Mouse (Mus musculus) erythroid progenitor cell, adult 5-6 weeks (primary cell): ENCODE measurements around the gene Trp53bp2. TPM values are rescaled to one million over a fixed set of nuclear protein-coding genes. Genes with fewer than 3 reads are reported as not detected.

Source experiments
- ATAC-seq: replicated peaks from 2 replicates; pipeline ENCODE4 v1.8.0; 2016; ENCODE audit warnings: moderate number of reproducible peaks, mild to moderate bottlenecking, moderate TSS enrichment, inconsistent platforms; ENCODE audit not compliant: poor library complexity, low FRiP score, severe bottlenecking
- total RNA-seq, 2 experiments: library from RNA; stranded (forward) in 1 of 2; stranded (reverse) in 1 of 2; fragments of 150-400 nt in 1 of 2; fragments of 186-747, 209-891 nt in 1 of 2; gene quantifications; 2 replicates each; pipeline versions ENCODE4 v1.2.3 to v1.2.4; 2015 to 2017; ENCODE audit warnings: low replicate concordance in 2 of 2

Gene Trp53bp2
- total RNA-seq (2015; ENCODE audit: low replicate concordance) (5.4 and 5.9 TPM in 2 replicates), total RNA-seq (2017; ENCODE audit: low replicate concordance) (3.3 and 10.8 TPM in 2 replicates)

DNA sequence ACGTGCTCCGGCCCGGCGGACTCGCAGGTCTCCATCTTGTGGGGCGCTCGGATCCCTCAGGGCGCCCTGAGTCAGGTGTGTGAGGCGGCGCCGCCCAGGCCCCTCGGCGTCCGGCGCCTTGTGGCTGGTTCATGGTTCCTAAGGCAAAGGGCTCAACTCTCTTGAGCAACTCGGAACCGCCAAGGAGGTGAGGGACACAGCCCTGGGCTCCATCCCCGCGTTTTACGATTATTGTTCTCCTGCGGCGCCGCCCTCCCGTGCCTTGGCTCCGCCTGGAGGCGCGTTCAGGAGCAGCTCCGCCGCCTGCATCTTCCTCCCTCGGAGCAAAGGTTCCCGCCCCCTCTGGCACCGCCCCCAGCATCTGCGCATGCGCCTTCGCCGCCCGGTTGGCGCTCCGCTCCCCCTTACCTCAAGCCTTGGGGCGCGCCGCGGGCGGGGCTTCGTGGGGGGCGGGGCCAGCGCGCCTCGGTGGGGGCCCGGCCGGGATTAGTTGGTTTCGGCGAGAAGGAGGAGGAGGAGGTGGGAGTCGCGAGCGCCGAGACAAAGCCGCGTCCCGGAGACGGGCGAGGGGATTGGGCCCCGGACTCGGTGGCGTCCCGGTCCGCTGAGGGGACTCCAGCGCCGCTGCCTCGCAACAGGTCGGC lies at the start of gene Trp53bp2:
Trp53bp2 (plus strand) TSS at position 489 of the 644 bp plus-strand sequence.
- ATAC-seq: peak; percentile 97

DNA sequence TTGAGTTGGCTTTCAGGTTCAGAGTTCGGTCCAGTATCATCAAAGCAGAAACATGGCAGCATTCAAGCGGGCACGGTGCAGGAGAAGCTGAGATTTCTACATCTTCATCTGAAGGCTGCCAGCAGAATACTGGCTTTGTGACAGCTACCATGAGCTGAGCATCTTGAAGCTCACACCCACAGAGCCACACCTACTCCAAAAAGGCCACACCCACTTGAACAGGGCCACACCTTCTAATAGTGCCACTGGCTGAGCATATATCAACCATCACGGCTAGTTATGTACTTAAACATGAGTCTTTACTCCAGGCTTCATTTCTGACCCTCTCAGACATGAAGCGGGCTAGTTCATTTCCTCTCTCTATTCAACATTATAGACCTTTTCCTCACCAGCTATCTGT lies 46.3 kb upstream of the Trp53bp2 start:
- peak; percentile 70 for ATAC-seq

DNA sequence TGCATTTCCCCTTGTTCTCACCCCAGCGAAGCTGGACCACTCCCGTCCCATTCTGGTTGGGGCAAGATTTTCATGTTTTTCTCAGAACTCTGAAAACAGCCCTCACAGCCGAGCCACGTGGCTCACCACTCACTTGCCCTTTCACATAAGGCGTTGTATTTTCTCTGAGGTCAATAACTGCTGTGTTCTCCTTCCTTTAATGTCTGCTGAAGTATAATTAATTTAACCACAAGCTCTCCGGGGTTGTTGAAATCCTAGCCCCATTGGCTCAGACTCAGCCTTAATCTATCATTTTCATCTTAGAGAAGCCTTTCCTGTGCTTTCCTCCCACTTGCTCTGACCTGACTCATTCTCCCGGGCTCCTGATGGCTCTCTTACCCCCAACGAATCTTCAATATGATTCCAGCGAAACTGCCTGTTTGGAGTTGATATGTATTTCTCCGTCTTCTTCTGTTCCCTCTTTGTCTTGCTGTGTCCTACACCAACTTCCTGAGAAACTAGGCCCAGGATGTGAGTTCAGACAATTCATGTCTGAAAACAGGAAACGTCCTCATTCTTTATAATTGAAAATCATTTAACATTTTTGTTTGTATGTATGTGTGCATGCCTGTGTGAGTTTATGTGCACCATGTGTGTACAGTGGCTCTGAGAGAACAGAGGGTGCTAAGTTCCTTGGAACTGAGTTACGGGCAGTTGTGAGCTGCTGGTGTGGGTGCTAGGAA lies 45.1 kb upstream of the Trp53bp2 start:
- no peak for ATAC-seq

DNA sequence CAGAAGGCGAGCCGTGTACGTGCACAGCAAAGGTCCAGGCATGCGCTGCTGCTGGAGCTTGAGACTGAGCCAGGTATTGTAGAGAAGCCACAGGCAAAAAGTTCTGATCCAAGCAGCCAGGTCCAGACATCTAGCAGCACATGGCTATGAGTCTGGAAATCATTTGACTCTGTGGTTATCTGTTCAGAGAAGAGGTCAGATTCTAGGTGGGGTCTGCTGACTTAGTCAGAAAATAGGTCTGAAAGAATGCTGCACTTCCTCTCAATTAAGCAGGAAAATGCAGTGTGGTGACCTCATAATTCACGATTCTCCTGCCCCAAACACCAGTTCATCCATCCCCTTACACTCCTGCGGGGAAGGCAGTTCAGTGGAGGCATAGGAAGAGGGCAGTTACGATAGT lies 40.7 kb upstream of the Trp53bp2 start:
- no peak for ATAC-seq

DNA sequence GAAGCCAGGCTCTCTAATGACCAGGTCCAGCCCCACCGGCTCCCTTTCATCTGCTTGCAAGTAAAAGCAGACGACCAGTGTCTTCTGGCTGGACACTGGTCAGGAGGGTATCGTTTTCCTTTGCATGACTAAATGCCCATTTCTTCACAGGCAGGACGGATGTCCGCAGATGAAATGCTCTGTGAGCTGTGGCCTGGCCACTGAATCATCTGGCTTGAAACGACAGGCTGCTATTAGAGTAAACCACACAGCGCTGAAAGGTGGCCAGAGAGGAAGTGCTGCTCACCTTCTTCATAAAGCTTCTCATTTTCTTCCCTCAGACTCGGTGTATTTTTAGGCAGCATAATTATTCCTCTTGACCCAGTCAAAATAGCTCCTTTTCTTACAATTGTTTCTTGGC lies 40.2 kb upstream of the Trp53bp2 start:
- no peak for ATAC-seq

DNA sequence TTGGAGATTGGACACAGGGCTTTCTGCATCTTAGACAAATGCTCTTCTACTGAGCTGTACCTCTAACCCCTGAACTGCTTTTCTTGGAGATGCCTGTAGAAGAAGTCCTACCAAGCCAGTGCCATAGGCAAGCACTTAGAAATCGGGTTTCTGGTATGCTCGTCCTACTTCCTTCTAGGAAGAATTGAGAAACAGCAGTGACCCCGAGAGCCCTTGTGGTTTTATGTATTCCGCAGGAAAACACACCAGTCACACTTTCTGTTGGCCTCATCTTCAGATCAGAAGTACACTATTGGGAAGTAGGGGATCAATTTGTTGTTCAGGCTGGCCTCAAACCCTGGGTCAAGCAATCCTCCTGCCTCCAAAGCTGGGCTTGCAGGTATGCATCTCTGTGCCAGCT lies 39.5 kb upstream of the Trp53bp2 start:
- no peak for ATAC-seq

DNA sequence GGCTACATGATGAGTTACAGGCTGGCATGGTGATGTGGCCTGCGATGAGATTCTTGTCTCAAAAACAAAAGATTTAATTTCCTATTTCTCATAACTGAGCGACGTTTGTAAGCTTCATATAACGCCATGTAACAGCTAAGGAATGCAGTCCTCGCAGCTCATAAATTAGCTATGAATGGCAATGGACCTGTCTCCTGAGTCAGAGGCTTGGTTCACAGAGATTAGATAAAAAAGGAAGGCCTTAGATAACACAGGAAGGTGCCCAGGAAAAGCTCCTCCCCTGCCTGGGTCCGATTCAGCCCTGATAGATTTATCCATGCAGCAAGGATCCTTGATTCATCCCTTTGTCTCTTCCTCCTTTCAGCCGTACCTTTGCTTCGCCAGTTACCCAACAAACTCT lies 37.1 kb upstream of the Trp53bp2 start:
- ATAC-seq: no peak

DNA sequence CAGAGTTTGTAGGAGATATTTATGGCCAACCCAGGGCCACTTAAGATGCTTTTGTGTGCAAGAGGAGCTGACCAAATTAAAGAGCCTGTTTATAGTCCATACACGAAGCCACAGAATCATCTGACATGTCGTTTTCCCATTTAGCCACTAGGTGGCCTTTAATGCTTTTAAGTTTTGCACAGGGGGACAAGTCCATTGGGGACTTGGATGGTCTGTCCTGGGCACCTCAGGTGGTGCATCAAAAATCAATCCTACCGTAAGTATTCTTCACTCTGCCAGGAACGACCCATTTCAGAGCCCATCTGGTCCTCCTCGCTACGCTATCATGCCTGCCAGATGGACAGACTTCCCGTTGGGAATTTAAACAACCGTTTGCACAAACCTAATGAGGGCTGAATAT lies 32.8 kb upstream of the Trp53bp2 start:
- ATAC-seq: no peak; the same call in 1 of the 2 replicates

DNA sequence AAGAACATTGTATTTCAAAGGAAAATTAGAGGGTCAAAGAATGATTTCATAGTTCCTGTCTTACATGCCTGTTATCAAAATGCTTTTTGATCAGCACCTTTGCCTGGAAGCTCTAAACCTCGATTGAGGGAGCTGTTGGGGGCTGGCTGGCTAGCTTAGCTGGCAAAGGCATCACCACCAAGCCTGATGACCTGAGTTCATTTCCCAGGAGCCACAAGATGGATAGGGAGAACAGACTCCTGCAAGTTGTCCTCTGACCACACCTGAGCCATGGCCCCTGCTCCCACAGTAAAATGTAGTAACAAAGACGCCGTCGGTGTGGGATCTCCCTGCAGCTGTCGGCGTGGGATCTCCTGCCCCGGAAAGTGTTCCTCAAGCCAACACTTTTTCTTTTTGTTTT lies 32.1 kb upstream of the Trp53bp2 start:
- ATAC-seq: no peak

DNA sequence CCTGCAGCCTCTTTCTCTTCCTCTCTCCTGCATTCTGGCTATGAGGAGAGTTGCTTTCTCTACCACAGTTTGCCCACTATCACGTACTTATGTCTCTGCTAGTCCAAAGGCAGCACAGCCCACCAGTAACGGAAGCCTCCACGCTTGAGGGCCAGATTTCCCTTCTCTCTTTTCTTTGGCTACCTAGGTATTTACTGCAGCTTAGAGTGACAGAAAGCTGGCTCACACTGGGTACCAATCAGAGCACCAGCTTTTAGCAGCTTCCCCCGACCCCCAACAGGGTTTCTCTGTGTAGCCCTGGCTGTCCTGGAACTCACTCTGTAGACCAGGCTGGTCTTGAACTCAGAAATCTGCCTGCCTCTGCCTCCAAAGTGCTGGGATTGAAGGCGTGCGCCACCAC lies 31.5 kb upstream of the Trp53bp2 start:
- ATAC-seq: no peak

DNA sequence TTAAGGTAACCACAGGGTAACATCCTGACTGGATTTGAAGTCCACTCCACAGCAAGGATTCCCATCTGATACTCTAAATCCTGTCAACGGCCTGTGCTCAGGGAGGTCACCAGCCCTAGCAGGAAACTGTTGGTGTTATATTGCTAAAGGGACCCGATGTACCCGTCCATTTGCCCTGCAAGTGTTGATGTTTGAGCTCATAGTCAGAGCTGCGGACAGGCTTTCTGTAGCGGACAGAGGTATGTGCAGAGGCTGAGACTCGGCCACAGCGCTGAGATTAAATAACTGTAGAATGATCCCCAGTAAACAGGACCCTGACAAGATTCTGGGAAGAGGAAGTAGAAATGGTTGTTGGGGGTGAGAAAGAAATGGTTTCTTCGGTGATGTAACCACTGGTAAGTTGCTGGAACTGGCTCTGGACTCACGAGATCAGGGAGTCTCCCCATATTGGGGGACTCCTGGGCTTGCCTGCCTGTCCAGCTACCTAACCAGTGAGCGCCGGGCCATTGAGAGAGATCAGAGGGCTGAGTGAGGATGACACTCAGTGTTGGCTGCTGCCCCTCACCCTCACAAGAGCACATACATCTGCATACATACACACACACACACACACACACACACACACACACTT lies 30.7 kb upstream of the Trp53bp2 start:
- ATAC-seq: no peak

DNA sequence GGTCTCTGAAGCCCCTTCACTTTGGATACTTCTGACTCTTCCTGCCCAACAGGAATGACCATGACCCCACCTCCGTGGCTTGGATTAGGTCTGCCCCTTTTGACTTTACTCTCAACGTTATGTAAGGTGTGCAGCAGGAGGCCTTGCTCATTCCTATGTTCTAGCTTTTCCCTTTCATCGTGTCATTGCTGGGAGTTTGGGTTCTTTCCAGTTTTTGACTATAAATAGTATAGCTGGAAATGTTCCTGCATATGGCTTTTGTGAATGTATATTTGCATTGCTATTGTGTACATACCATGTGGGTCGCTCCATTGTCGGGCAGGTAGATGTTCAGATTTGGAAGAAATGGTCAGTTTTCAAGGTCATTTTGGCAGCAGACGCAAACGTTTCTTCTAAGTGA lies 30.1 kb upstream of the Trp53bp2 start:
- no peak for ATAC-seq

DNA sequence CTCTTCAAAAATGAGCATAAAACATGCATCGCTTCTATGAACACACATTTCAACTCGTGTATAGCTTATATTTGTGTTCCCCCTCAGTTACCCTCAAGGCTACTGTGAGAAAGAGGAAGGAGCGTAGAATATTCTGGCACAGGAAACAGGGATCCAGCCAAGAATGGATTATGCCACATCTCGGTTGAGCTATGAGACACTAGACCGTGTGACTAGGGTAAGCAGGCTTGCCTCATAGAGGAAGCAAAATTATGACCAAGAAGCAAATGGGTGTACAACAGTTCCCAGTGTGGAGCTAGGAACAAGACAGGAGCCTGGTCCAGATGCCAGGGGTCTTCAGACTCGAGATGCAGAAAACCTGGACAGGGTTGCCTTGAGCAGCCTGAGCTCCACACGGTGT lies 28.3 kb upstream of the Trp53bp2 start:
- no peak for ATAC-seq

DNA sequence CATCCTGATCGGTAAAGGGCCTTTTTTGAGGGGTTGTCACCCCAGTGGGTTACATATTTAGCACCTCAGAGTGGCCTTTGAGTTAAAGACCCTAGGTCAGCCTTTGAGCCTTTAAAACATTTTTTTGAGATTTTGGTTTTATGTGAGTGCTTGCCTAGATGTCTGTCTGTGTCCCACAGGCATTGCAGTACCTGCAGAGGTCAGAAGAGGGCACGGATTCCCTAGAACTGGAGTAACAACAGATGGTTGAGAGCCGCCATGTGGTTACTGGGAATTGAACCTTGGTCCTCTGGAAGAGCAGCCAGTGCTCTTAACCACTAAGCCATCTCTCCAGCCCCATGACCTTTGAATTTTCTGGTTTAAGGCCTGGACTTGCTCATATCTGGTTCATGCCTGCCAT lies 27.6 kb upstream of the Trp53bp2 start:
- no peak for ATAC-seq

DNA sequence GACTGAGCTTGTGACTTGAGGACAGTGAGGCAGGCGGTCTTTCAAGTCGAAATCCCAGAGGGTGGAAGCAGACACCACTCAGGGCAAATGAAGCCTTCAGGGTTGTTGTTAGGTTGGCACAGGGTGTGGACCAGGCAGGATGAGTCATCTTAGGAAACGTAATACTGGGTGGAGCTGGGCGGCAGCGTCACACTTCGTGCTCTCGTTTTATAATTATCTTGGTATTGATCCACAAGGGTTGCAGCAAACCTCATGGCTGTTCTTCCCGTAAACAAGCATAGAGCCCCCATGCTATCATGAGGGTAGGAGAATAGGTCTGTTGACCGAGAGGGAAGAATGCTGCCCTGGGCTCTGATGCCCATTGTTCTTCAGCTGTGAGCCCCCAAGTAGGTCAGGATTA lies 25.9 kb upstream of the Trp53bp2 start:
- no peak for ATAC-seq

DNA sequence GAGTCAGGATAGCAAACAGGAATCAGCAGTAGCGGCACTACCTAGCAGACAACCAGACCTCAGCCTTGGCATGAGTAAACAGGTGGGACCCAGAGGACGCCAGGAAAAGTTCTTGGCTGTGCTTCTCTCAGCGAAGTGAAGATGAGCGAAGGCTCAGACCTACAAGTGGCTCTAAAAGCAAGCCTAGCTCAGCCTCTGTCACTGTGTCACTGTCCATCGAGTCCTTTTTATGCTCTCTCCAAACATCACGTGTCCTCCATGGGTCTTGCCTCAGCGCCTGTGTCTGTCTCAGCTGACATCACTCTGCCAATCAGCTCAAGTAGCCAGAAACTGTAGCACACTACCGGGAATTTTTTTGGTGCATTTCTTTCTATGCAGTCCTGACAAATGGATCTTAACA lies 22.5 kb upstream of the Trp53bp2 start:
- ATAC-seq: no peak

DNA sequence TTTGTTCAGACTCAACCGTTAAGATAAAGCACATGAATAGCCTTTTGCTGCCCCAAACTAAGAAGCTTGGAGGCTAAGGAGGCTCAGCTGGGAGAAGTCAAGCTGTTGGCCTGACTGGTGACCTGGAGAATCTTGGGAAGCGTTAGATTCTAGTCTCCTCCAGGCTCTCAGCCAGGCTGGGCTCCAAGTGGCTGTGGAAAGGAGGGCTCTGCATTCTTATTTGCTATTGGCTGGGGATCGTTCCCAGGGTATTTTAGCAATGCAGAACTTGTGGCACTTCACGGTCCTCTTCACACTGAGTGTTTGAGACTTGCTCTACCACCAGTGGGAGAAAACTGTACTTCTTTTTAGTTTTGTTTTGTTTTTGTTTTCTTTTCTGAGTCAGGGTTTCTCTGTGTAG lies 20.2 kb upstream of the Trp53bp2 start:
- ATAC-seq: no peak

DNA sequence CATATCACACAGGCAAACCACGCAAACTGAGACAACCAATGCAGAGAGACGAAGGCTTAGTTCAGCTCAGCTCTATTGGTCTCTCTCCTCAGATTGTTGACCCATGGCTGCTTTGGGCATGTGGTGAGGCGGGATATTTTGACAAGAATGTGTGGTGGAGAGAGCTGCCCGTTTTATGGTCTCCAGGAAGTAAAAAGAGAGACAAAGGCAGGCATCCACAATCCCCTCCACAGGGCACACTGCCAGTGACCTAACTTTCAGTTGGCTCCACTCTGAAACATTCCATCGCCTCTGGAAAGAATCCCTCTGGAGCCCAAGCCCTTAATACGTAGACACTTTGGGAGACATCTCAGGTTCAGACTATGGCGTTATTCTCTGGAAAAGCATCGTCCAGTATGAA lies 10.8 kb upstream of the Trp53bp2 start:
- no peak for ATAC-seq

DNA sequence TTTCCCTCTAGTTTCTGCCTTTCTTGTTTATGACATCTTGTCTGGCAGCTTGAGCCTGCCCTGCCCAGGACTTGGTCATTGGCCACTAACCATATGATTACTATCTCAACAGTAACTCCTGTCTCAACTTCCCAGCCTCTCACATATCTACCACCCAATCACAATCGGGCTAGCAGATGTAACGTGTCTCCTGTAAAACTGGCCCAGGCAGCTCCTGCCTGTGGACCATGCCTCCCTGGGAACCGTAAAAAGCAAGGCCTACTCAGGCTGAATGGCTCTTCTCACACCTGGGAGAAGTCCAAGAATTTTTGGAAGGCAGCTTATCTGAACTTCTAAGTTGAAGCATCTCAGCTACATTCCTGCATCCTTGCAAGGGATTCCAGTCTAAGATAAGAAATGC lies 10.2 kb upstream of the Trp53bp2 start:
- ATAC-seq: no peak

DNA sequence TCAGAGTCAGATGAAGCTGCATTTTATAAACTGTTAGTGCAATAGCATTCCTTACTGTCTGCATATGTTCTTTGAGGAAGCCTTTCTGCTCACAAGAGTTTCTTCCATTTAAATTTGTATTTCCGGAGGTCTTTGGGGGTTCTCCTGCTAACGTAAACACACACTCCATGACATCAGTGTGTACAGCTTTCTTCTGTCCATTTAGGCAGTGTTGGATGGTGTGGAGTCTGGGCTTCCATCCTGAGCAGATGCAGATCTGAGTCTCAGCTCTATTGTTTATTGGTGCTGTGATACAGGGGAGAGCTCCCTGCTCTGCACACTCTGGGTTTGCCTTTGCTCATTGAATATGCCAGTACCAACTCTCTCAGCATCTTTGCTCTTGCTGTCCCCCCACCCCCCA lies 9.8 kb upstream of the Trp53bp2 start:
- ATAC-seq: no peak

DNA sequence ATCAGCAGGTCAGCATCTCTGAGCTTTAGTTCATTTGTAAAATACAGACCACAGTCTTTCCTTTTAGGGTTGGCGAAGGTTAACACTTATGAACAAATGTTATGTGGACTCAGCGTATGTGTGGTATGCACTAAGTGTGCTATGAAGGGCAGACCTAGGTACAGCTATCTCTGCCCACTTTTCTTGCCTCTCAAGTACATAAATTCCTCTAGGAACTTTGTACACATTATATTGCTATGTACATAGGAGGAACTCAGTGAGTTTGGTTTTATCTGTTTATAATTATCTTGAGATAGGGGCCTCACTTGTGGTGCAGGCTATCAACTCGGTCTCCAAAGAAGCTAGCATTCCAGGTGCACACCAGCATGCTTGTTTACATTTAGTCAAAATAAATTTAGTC lies 9.1 kb upstream of the Trp53bp2 start:
- ATAC-seq: no peak
